Mouse (Mus musculus) liver, embryonic 14.5 days (tissue): Measurements from ENCODE around the gene Cd302. TPM values are rescaled to one million over a fixed set of nuclear protein-coding genes. Genes with fewer than 3 reads are reported as not detected.

Experiments
- ATAC-seq: fragments of 200-750 bp; cut with Nextera tagmentation; 2 replicates; pipeline ENCODE4 v1.8.0; 2017; ENCODE audit warnings: moderate number of reproducible peaks, mild to moderate bottlenecking, moderate library complexity; ENCODE audit not compliant: insufficient read depth
- DNase-seq, 3 experiments: peaks; one replicate each; pipeline ENCODE4 v3.0.0-alpha.2; 2012 to 2013; ENCODE audit warnings: low read depth in 3 of 3, low spot score in 3 of 3
- H3K27ac ChIP-seq: fragments of 300-500 bp; sonication (generic); 2 replicates; pipeline ENCODE4 v1.5.1; 2014; ENCODE audit warnings: moderate library complexity, mild to moderate bottlenecking, control low read depth, inconsistent platforms
- H3K27me3 ChIP-seq: fragments of 300-500 bp; sonication (generic); 2 replicates; pipeline ENCODE4 v1.6.1; 2014; ENCODE audit warnings: mild to moderate bottlenecking, low read length, moderate library complexity; ENCODE audit not compliant: control insufficient read depth, insufficient read depth
- H3K36me3 ChIP-seq: fragments of 300-500 bp; sonication (generic); replicated peaks from 2 replicates; pipeline ENCODE4 v1.6.1; 2014; ENCODE audit warnings: low read depth; ENCODE audit not compliant: control insufficient read depth, insufficient read depth
- H3K4me1 ChIP-seq, 2 experiments: fragments of 200-500 bp in 1 of 2; fragments of 300-500 bp in 1 of 2; sonication (generic) in 1 of 2; replicated peaks; 2 replicates each; pipeline ENCODE4 v1.6.1; 2012 to 2014; ENCODE audit warnings: antibody characterized with exemption in 1 of 2, inconsistent platforms in 1 of 2, low read length in 1 of 2; ENCODE audit not compliant: control insufficient read depth in 2 of 2, insufficient read depth in 2 of 2
- H3K4me2 ChIP-seq: fragments of 300-500 bp; sonication (generic); 2 replicates; pipeline ENCODE4 v1.6.1; 2014; ENCODE audit warnings: low read depth, mild to moderate bottlenecking, control low read depth, moderate library complexity
- H3K4me3 ChIP-seq, 2 experiments: fragments of 200-500 bp in 1 of 2; fragments of 300-500 bp in 1 of 2; sonication (generic) in 1 of 2; 2 replicates each; pipeline ENCODE4 v1.5.1; 2012 to 2014; ENCODE audit warnings: low read depth in 2 of 2, low read length in 2 of 2, mild to moderate bottlenecking in 2 of 2, control low read depth in 1 of 2, inconsistent platforms in 1 of 2, moderate library complexity in 1 of 2; ENCODE audit not compliant: insufficient read depth in 1 of 2
- H3K9ac ChIP-seq: fragments of 300-500 bp; sonication (generic); replicated peaks from 2 replicates; pipeline ENCODE4 v1.6.1; 2014; ENCODE audit warnings: mild to moderate bottlenecking, control low read depth, moderate library complexity
- H3K9me3 ChIP-seq: fragments of 300-500 bp; sonication (generic); 2 replicates; pipeline ENCODE4 v1.6.1; 2016; ENCODE audit warnings: low read length, mixed read lengths; ENCODE audit not compliant: control insufficient read depth
- CTCF ChIP-seq: IDR thresholded peaks from 2 replicates; pipeline ENCODE4 v1.5.1; 2016; ENCODE audit warnings: antibody characterized with exemption, low read depth, control low read depth
- EP300 ChIP-seq: IDR thresholded peaks from 2 replicates; pipeline ENCODE4 v1.6.1; 2016; ENCODE audit warnings: antibody characterized with exemption, low read depth
- WGBS: fragments of 180-500 bp; shearing (Covaris S2); extraction: QIAGEN DNeasy Blood & Tissue Kit; methylation state at CpG from one replicate; pipeline ENCODE4 v1.1.7; 2014; ENCODE audit not compliant: insufficient replicate concordance; 5-methylcytosine and 5-hydroxymethylcytosine counted together
- polyA plus RNA-seq, 2 experiments: library from polyadenylated mRNA; depleted of rRNA in 1 of 2; stranded (reverse) in 1 of 2; unstranded in 1 of 2; fragments of >200 nt; fragmentation: Nextera tagmentation in 1 of 2; extraction: Ambion mirVana in 1 of 2; gene quantifications; 2 replicates each; pipeline versions ENCODE4 v1.2.1 to v1.2.3; 2012 to 2014

Gene Cd302
- polyA plus RNA-seq, 2 experiments, result 24.6 to 75.5 TPM

DNA sequence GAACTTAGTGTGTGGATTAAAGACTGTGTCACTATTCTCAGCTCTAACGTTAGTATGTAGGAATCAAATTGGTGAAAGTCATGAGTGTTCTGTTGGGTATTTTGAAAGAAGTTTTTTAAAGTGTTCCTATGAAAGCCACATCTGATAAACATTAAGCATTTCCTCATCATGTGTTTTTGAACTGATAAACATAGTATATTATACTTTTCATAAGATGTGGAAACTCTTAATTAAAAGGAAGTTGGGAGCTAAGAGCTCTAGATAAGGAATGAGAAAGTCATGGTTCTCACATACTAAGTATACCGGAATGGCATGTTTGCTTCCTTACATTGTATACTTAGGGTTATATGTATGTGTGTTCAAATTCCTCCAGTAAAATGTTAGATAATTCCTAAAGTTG, 53.9 kb downstream of the Cd302 start:
- Histone ChIP-seq H3K36me3 (peaks cover 39% of the 10 kb centered on the region), H3K4me2 (no peak overlapping the region), H3K4me1 (peaks cover 4 to 8% of the 10 kb centered on the region in 2 experiments; a peak in 3 of 4 replicates), H3K27me3 (no peaks in the 10 kb centered on the region), H3K9ac (no peak overlapping the region), H3K9me3 (no peaks in the 10 kb centered on the region), H3K27ac (no peak overlapping the region), H3K4me3 (no peak overlapping the region)
- TF ChIP-seq CTCF, result no peak
- TF ChIP-seq EP300, result no peak
- WGBS, result 79% methylated on average over 2 of the region's 2 CpGs
- no peak for ATAC-seq
- DNase-seq, result no peak

DNA sequence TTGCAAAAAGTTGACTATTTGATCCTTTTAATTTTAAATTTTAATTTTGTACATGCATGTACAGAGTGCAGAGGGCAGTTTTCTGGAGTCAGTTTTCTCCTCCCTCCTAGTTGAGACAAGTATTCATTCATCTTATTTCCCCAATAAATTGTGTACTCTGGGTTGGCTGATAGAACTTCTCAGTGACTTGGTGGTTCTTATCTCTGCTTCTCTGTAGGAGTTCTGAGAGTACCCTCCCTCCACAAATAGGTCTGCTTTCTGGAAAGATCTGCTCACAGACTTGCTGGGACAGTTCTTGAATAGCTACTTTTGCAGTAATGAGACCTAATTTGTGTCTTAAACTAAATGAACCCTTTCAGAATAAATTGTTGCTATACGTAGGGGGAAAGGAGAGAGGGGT, 55.8 kb downstream of the Cd302 start:
- H3K4me3 ChIP-seq, result no peak overlapping the region
- H3K4me2 ChIP-seq, result no peak overlapping the region
- 81% methylated on average over 1 of the region's 1 CpGs for WGBS
- no peaks in the 10 kb centered on the region for H3K9me3 ChIP-seq
- H3K9ac ChIP-seq, result no peak overlapping the region
- no peak for DNase-seq
- no peak for TF ChIP-seq EP300
- no peak for TF ChIP-seq CTCF
- no peak overlapping the region for H3K27ac ChIP-seq
- peaks cover 4 to 9% of the 10 kb centered on the region in 2 experiments; a peak in 3 of 4 replicates for H3K4me1 ChIP-seq
- peaks cover 28% of the 10 kb centered on the region for H3K36me3 ChIP-seq
- ATAC-seq, result no peak
- no peaks in the 10 kb centered on the region for H3K27me3 ChIP-seq

DNA sequence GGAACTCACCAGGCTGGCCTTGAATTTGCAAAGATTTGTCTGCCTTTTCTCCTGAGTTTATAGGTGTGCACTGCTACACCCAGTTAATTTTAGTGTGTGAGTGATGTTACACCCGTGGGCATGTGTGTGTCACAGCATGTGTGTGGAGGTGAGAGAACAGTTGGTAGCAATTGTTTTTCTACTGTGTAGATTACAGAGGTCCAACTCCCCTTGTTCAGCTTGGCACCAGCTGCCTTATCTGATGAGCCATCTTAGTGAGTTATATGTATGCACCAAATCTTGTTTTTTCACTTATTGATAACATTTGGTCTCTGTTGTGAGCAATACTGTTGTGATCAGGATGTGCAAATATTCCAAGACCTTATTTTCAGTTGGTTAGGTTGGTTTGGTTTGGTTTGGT, 60.8 kb downstream of the Cd302 start:
- DNase-seq (no peak), ATAC-seq (no peak)
- Histone ChIP-seq H3K4me1 (peaks cover 3 to 10% of the 10 kb centered on the region in 2 experiments; a peak in 3 of 4 replicates), H3K9ac (no peak overlapping the region), H3K4me2 (no peak overlapping the region), H3K27ac (no peak overlapping the region), H3K27me3 (no peaks in the 10 kb centered on the region), H3K36me3 (no peaks in the 10 kb centered on the region), H3K9me3 (no peaks in the 10 kb centered on the region), H3K4me3 (no peak overlapping the region)
- TF ChIP-seq EP300, result no peak
- no peak for TF ChIP-seq CTCF
- WGBS, result 43% methylated on average over 1 of the region's 1 CpGs

DNA sequence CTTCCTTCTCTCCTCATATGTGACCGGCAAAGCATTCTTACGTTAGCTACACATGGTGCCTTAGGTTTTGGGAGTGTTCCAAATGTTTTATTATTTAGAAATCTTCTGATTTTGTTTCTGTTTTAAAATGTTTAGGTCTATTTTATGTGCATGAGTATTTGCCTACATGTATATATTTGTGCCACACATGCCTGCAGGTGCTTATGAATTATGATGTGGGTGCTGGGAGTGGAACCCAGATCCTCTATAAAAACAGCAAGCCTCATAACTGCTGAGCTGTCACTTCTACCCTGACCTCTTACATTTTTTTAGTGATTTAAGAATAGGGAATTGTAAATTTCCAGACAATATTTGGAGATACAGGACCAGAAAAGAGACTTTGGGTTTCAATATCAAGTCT, 62.3 kb downstream of the Cd302 start:
- no peak overlapping the region for H3K27ac ChIP-seq
- no peak for TF ChIP-seq EP300
- no peak for TF ChIP-seq CTCF
- no peak overlapping the region for H3K4me2 ChIP-seq
- 85% methylated on average over 2 of the region's 2 CpGs for WGBS
- no peaks in the 10 kb centered on the region for H3K27me3 ChIP-seq
- no peak overlapping the region for H3K4me3 ChIP-seq
- no peaks in the 10 kb centered on the region for H3K36me3 ChIP-seq
- ATAC-seq (no peak), DNase-seq (no peak)
- no peaks in the 10 kb centered on the region for H3K9me3 ChIP-seq
- peaks cover 0 to 4% of the 10 kb centered on the region in 2 experiments; a peak in 2 of 4 replicates for H3K4me1 ChIP-seq
- no peak overlapping the region for H3K9ac ChIP-seq

DNA sequence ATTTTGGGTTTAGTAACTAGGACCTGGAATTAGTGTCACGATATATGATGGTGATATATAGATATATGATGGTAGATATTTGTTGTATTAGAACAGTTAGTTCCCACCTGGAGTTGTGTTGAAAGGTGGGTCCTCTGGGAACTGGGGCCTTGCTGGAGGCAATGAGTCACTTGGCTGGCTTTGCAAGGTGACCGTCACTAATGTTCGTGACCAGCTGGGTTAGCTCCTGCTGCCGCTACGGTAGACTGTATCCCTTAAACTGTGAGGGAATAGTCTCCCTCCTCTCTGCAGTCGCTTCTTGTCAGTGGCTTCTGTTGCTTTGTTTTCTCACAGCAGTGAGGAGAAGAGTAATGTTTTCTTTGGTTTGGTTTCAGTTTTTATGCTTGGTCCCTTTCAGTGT, 63.1 kb downstream of the Cd302 start:
- WGBS, result 76% methylated on average over 6 of the region's 6 CpGs

More for the DNA sequence above, 63.1 kb downstream of the Cd302 start:
- H3K9me3 ChIP-seq, result no peaks in the 10 kb centered on the region
- DNase-seq (no peak), ATAC-seq (no peak)
- TF ChIP-seq CTCF (no peak), EP300 (no peak)
- peaks cover 0 to 4% of the 10 kb centered on the region in 2 experiments; a peak in 2 of 4 replicates for H3K4me1 ChIP-seq
- H3K4me3 ChIP-seq, result no peak overlapping the region
- H3K4me2 ChIP-seq, result no peak overlapping the region
- H3K27me3 ChIP-seq, result no peaks in the 10 kb centered on the region
- H3K9ac ChIP-seq, result no peak overlapping the region
- no peak overlapping the region for H3K27ac ChIP-seq
- H3K36me3 ChIP-seq, result no peaks in the 10 kb centered on the region
